Mouse (Mus musculus) R1 (cell line): ENCODE measurements around the gene Midn.

Source experiments
- DNase-seq: peaks from one replicate; pipeline ENCODE4 v3.0.0-alpha.2; 2018; ENCODE audit warnings: low read depth, low spot score

Midn gene

DNA sequence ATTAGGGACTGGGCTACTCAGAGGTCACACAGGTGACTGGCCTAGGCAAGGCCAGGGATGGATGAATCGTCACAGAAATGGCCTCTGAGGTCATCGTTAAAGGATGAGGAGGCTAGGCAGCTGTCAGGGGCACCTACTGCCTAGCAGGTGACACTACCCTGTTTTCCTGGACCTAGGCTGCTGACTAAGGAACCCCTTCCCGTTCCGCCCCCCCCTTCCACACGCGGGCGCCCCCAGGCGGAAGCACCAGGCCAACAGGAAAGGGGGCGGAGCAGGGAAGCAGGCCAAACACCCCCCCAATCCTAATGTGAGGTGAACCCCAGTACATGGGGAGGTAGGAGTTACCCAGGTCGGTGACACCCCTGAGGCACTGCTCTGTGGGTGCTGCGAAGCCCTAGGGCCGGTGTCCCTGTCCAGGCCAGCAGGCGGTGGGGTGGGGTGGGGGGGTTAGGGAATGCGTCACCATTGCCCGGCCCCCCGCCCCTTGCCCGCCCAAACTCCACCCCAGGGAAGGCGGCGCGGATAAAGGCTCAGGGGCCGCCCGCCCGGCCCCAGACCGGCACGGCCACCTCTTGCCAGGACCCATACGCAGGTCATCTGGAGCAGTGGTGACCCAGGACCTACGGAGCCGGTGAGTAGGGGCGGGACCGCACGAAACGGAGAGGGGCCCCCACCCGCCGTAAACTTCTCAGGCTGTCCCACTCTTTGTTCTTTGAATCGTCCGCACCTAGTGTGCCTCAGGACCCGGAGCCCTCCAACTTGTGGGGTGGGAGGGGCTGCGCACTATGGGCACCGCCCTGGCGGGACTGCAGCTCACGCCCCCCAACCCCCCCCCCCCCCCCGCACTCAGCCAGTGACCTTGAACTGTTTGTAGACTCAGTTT, at the start of gene Midn:
Midn (plus strand) TSS at position 554 of the 883 bp plus-strand sequence.
- DNase-seq: peak; percentile 86

DNA sequence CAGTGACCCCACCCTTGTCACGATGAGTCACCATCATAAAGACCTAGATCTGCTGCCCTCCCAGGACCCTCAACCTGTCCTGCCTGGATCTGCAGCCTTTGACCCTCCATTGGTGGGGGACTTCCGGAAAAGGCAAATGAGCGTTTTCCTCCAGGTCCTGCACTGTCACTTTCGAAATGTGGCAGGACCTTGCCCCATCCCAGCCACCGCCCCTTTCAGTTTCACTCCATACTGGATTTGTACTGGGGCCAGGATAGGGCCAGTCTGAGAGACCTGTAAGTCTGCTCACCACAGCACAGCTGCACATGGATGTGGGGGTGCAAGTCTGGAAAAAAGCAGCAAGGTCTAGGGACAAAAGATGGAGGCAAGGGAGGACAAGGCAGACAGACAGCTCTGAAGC, 49.4 kb upstream of the Midn start:
- no peak for DNase-seq

DNA sequence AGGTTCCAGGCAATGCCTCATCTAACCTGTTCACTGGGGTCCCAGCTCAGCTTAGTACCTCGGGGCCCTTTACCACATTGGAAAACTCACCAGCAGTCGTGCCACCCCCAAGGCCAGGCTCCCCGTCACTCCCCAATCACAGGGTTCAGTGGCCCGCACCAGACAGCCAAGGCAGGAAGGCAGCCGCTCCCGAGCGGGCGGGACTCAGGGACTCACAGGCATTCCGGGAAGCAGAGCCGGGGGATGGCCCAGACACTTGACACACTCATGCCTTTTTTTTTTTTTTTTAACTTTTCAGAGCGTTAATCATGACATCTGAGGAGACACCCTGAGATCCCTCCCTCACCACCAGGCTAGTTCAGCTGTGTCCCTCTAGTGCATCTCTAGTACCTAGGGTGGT, 47.1 kb upstream of the Midn start:
- no peak for DNase-seq

DNA sequence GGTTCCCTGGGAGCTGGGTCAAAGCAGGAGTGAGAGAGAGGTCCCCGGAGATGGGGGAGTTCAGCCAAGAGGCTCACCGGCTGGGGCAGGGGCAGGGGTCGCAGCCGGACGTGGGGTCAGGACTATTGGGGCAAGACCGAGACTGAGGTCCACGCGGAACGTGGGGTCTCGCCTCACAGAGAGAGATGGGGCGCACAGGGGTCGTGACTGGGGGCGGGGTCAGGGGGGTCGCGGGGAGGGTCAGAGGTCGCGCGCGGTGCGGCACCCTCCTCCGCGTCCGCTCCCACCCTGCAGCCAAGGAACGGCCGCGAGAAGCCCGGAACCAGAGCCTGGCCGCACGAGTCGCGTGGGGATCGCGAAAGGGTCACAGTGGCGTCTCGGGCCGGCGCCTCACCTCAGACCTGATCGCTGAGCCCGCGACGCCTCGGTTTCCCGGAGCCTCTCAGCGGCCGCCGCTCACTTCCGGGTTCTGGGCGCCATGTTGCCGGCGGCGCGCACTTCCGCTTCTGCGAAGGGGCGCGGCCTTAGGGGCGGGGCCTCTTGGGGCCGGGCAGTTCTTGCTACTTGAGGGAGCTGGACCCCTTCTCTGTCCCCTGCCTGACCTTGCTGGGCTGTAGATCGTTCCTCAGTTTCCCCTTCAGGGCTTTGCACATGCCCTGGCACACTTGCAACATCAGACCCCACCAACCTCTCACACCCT, 45.7 kb upstream of the Midn start:
- peak; percentile 81 for DNase-seq

DNA sequence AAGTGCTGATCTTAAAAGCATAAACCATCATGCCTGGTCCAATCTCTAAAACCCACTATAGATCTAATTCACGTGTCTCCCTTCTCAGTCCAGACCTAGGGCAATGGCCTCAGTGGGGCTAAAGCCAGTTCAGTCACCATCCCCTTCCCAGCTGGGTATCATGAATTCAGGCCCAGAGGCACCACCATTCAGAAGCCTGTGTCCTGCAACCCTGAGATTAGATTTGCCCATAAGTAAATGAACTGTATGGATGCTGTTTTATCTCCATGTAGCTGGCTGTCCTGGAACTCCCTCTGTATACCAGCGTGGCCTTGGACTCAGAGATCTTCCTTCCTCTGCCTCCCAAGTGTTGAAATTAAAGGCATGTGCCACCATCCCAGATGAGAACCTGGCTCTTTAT, 45.0 kb upstream of the Midn start:
- DNase-seq: no peak

DNA sequence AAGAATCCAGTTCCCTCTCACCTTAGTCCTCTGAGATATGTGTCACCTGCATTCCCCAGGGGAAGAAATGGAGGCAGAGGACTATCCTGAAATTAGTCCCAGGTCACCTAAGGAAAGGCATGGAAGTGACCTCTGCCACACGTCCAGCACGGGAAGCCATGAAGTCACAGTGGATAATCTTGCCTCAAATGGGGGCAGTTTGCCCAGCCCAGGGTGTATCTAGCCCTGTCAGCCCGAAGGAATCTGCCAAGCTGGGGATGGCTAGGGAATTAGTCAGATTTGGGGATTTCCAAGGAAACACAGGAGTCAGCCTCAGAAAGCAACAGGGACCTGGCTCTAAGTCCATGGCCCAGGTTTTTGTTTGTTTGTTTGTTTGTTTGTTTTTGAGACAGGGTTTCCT, 43.9 kb upstream of the Midn start:
- DNase-seq: no peak

DNA sequence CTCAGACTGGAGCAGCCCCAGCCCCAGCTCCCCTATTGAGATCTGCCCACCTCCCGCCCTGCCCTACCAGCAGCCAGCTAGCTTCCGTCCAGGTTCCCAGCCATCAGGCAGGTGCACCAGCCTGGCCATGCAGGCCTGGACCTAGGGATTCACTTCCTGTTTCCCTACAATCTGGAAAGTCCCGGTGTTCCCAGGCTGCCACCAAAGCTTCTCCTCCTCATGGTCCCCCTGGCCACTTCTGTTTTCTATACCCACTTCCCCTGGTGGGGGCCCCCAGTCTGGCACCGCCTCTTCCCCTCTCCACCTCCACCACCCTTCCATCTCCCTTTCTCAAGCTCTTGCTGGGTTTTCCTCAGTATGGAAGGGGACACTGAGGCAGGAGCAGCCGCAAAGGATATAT, 42.6 kb upstream of the Midn start, which contains the start of gene Sbno2:
Sbno2 (minus strand) TSS at position 112 of the 400 bp plus-strand sequence.
- no peak for DNase-seq

DNA sequence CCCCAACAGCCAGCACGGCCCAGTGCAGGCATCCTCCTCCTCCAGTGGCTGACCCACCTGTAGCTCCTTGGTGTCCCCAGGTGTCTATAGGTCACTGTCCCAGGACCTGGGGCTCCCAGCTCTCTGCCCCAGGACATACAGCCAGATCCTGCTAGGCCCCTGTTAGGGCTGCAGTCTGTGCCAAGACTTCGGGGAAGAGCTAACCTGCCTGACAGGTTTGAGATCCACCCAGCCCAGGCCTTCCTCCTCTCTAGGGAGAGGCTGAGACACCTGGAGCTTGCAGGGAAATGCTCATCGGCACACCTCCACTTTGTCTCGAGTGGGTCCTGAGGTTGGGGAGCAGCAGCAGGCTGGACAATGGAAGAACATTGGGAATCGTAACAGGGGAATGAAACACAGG, 42.1 kb upstream of the Midn start:
- no peak for DNase-seq

DNA sequence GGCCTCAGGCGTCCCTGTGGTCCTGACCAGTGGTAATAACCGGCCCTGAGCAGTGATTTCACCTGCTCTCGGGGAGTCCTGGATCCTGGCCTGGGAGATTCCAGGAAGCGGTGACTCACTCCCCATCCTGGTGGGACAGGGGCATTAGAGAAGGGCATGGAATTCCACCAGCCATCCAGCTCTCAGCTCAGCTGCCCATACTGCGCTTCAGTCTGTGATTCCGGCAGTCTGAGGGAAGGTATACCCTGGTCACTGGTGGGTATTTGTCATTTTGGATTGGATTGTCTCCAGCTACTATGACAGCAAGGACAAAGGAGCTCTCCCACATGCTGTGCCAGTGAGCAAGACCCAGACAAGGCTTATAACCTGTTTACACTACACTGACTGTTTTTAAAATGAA, 40.4 kb upstream of the Midn start:
- no peak for DNase-seq

DNA sequence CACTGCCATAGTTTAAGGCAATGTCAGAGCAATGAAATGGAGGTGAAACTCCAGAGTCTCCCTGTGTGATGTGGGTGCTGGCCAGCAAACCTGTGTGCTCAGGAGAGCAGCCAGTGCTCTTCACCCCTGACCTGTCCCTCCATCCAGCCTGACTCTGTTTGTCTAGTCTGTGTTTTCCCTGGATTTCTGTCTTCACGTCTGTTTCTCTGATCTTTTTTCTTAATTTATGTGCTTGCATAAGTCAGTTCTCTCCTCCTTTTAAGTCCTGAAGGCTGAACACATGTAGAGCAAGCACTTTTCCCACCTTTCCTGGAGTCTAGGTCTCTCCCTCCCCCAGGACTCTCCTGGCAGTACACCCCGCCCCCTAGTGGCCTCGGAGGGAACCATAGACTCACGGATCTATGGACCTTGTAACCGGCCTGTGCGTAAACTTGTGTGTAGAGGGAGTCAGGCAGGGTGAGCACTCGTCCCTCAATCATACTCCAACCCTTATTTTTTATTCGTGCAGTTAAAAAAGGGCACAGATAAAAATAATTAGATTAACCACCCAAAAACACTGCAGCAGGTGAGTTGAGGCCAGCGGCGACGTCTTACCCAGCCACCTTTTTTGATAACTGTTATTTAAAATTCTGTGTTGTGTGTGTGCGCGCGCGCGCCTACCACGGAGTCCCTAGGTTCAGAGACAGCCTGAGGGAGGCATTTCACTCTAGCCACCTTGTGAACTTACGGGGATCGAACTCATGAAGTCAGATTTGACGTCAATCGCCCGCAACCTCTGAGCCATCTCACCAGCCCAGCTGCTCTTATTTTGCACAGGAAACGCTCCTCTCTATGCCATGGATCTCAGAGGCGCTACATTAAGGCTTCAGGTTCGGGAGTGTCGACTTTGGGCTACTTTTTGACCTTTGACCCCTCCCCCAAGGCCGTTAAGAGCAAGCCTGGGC, 33.5 kb upstream of the Midn start:
- peak; percentile 95 for DNase-seq

DNA sequence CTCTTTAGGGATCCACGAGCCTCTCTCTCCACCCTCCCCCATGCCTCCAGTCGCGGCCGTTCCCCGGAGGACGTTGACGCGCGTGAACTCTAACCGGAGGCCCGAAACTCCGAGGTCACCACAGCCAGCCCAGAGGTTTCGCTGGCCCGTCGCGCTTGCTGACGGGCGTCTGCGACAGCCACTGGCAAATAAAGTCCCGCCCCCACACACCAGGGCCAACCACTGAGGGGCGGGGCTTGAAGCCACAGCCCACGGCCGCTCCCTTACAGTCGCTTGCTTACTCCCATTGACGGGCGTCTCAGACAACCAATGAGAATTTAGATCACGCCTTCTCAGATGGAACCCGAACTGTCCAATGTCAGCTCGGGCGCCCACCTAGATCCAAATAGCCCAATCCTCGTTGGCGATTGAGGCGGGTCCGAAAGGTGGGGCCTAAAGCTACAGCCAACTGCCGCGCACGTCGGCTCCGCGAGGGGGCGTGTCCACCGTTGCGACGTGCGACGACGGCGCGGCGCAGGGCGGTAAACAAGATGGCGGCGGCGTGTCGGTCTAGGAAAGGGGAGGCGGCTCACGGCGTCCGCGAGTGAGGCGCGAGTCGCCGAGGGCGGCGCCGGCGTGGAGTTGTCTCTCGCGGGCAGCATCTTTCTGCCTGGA, 32.7 kb upstream of the Midn start, which contains the start of gene Stk11:
Stk11 (plus strand) TSS at position 514 of the 654 bp plus-strand sequence.
- peak; percentile 100 for DNase-seq

DNA sequence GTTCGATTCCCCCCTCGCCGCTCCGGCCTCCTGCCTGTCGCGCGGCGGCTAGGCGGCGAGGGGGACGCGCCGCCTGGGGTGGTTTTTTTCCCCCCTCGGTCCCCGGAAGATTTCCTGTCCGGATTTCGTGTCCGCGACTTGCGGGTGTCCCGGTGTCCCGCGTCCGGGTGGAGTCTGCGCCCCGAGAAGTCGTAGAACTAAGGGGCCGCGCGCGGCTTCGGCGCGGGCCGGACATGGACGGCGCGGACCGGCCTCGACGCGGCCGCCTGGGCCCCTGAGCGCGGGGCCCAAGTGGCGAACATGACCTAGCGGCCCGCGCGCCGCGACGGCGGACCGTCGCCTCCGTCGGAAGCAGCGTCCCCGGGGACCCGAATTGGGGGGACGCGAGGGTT, 32.1 kb upstream of the Midn start:
- DNase-seq: no peak

DNA sequence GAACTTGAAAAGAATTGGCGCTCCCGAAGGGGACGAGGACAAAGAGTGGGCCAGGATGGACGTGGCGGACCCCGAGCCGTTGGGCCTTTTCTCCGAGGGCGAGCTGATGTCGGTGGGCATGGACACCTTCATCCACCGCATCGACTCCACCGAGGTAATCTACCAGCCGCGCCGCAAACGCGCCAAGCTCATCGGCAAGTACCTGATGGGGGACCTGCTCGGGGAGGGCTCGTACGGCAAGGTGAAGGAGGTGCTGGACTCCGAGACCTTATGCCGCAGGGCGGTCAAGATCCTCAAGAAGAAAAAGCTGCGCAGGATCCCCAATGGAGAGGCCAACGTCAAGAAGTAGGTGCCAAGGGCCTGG, 31.5 kb upstream of the Midn start:
- DNase-seq: no peak

DNA sequence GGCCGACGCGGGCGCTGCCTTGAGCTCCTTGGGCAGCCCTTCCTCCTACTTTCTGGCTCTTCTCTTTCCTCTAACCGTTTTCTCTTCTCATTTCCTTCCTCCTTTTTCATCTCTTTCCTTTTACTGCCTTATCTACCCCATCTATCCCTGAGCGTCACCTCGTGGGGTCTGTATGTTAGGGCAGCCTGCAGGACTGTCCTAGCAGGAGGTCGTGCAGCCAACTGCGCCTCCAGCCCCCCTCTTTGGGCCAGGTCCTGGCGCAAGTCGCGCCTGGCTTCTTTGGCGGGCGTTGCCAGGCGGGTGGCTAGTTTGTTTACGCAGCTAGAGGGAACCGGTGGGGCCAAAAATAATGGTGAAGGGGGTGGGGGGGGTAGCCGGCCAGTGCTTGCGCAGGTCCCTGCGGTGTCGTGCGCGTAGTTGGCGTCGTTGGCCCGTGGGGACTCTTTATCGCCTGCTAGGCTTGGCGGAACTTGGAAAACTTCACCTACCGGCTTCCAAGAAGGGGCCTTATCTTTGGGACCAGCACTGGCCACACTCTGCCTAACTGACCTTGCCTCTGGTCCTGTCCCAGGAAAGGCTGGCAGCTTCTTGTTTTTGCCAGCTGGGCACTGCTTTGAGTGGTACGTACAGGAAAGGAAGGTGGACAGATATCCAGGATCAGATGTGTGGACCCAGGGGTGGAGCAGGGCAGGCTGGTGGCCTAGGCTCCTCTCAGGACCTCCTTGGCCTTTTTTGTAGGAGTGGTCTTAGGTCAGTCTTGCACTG, 31.0 kb upstream of the Midn start:
- DNase-seq: no peak

DNA sequence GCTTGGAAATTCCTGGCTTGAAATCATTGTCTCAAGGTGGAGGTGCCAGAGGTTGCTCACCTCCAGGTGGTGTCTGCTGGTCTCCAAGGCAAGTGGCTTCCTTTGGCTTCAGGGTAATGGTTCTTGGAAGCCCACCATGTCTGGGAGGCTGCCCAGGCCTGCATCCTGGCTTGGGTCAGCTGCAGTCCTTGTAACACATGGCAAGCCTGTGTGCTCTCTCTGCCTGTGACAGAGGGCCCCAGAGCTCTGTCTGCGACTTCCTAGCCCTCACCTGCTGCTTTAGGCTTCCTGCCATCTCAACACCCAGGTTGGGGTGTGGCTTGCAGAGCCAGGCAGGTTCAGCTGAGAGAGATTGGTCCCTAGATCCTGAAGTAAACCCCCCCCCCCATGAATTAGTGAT, 30.3 kb upstream of the Midn start:
- no peak for DNase-seq

DNA sequence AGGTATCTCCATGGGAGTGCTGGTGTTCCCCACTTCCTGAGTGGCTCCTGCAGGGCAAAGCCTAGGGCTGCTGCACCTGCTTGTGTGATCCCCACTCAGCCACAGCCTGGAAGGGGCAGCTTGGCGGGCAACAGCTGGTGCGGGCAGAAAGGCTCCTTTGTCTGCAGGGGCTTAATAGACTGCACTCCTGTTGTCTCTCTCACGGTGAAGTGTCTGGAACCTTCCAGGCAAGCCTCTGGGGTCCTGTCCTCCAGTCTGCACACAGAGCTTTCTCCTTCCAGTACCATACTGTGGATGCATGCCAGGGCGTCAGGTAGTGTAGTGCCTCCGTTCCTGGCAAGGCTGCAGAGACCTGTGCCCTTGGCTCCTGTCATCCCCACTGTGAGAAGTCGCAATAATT, 29.5 kb upstream of the Midn start:
- no peak for DNase-seq

DNA sequence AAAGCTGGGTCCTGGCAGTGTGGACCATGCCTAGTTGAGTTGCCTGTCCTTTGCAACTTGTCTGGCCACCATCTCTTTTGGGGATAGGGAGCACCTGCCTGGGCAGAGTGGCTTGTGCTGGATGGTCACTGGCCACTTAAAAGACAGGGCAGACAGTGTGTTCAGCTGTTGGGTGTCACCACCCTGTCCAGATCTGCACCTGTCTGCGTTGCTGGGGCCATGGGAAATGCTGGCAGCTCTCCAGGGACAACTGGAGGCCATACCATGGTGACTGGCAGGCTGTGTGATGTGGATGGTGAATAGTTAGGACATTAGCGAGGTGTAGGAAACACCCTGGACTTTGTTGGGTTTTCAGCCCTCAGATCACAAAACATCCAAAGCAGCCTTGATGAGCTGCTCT, 27.9 kb upstream of the Midn start:
- no peak for DNase-seq

DNA sequence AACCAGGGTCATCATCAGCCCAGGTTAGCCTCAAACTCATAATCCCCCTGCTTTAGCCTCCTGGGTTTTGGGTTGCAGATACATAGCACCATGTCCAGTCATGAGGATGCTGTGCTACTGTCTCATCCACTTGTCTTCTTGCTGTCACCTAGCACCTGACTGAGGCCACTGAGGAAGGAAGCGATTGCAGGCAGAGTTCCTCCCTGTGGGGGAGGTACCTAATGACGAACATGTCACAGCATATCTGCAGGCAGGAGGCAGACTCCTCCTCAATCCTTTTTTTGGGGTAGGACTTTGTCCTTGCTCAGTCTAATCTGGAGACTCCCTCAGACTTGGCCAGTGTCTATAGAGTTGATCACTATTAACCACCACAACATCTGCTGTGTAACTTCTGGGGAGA, 26.4 kb upstream of the Midn start:
- DNase-seq: no peak

DNA sequence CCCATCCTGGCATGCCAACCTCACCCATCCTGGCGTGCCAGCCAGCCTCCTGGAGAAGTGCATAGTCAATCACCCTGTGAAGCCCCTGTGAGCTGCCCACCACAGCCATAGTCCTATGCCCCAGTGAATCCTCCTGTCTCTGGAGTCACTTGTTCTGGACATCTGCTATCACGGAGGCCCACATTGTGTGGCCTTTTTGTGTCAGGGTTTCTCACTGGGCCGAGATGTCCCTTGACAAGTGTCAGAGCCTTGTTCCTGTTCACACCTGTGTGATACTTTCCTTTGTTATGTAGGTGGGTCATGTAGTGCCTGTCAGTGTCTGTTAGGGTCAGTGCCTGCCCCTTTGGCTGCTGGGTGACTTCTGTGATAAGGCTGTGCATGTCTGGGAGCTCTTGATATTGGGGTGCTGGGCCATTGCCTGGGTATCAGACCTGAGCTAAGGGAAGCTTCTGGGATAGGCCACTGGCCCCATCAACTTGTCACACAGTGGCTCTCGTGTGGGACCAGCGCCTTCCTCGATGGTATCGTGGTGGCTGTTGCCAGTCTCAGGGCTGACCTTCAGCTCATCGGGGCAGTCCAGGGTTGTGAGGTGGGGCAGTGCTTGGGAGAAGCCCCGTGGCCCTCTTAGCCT, 24.0 kb upstream of the Midn start:
- no peak for DNase-seq

DNA sequence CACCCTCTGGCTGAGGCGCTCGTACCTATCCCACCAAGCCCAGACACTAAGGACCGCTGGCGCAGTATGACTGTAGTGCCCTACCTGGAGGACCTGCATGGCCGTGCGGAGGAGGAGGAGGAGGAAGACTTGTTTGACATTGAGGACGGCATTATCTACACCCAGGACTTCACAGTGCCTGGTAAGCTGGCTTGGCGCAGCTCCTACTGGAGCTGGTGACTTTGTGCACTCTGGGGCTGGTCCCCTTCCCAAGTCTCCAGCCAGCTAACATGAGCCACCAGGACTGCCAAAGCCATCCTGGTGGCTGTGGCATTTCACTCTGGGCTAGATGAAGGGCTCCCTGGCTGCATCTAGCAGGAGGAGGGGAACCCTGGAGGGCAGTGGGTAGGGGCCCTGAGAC, 20.2 kb upstream of the Midn start:
- no peak for DNase-seq
